Comparison of ENCODE assay signal across 26 mouse cellular contexts in genomic region chr11:50662176-50662575, GRCm38 (mm10).
"Had no signal": no experiment of that assay in that cellular context is flagged by ENCODE, and none has a peak within 500 bp of the region (broad histone marks: within the 10 kb centered on the region; RNA-seq: fewer than 3 reads in every experiment).

No protein-coding gene starts in this region.

- H3K4me2 ChIP-seq: heart, embryonic 12.5 days; hindbrain, embryonic 12.5 days; hindbrain, embryonic 14.5 days; intestine, embryonic 15.5 days; limb, embryonic 12.5 days; liver, embryonic 11.5 days; liver, embryonic 13.5 days; liver, embryonic 15.5 days had no signal

- H3K27me3 ChIP-seq: heart, embryonic 12.5 days; hindbrain, embryonic 12.5 days; intestine, embryonic 15.5 days; limb, embryonic 12.5 days; liver, embryonic 13.5 days; liver, embryonic 15.5 days had no signal

- H3K4me1 ChIP-seq: heart, embryonic 12.5 days; hindbrain, embryonic 10.5 days; hindbrain, embryonic 12.5 days; intestine, embryonic 15.5 days; limb, embryonic 10.5 days; limb, embryonic 12.5 days; liver, embryonic 13.5 days; liver, embryonic 15.5 days had no signal

- H3K36me3 ChIP-seq: heart, embryonic 12.5 days; hindbrain, embryonic 10.5 days; hindbrain, embryonic 12.5 days; intestine, embryonic 15.5 days; limb, embryonic 10.5 days; limb, embryonic 12.5 days; liver, embryonic 13.5 days; liver, embryonic 15.5 days had no signal

- H3K27ac ChIP-seq: heart, adult 2 months; hindbrain, embryonic 10.5 days; hindbrain, embryonic 12.5 days; hindbrain, embryonic 14.5 days; intestine, embryonic 15.5 days; layer of hippocampus, adult 2 months; left cerebral cortex, adult 2 months; limb, embryonic 10.5 days; limb, embryonic 12.5 days; liver, embryonic 13.5 days; liver, embryonic 15.5 days had no signal

- H3K9me3 ChIP-seq: heart, embryonic 12.5 days; hindbrain, embryonic 10.5 days; hindbrain, embryonic 12.5 days; intestine, embryonic 15.5 days; limb, embryonic 10.5 days; limb, embryonic 12.5 days; liver, embryonic 13.5 days; liver, embryonic 15.5 days had no signal

- H3K9ac ChIP-seq: heart, embryonic 12.5 days; hindbrain, embryonic 12.5 days; hindbrain, embryonic 14.5 days; intestine, embryonic 15.5 days; limb, embryonic 12.5 days; liver, embryonic 13.5 days; liver, embryonic 15.5 days had no signal

- ATAC-seq: hindbrain, embryonic 16.5 days; inflammation-experienced regulatory T-cells, adult 6 months; intestine, embryonic 15.5 days; intestine, postnatal 0 days had no signal

- DNase-seq: gastrocnemius, postnatal 14 days; gastrocnemius, postnatal 36 days; heart, adult 11 months; heart, adult 2 months; heart, postnatal 10 days; heart, postnatal 4 days; kidney, adult 18-20 months; kidney, adult 8-10 months; kidney, postnatal 10 days; kidney, postnatal 25 days; liver; liver, embryonic 13.5 days had no signal

- H3K4me3 ChIP-seq: heart, adult 2 months; heart, embryonic 12.5 days; hindbrain, embryonic 10.5 days; hindbrain, embryonic 12.5 days; intestine, embryonic 15.5 days; layer of hippocampus, adult 2 months; left cerebral cortex, adult 2 months; limb, embryonic 10.5 days; limb, embryonic 12.5 days; liver, embryonic 13.5 days; liver, embryonic 15.5 days had no signal
